Mouse (Mus musculus) kidney, embryonic 15.5 days (tissue): ENCODE data around the gene Kdm5a. TPM values are rescaled to one million over a fixed set of nuclear protein-coding genes. Genes with fewer than 3 reads are reported as not detected.
A peak's percentile ranks its signal among the peaks of the same experiment; 100 is the strongest.

Experiments
- ATAC-seq: fragments of 200-750 bp; cut with Nextera tagmentation; replicated peaks from 2 replicates; pipeline ENCODE4 v1.8.0; 2017; ENCODE audit warnings: moderate TSS enrichment; ENCODE audit not compliant: low FRiP score
- H3K27ac ChIP-seq: fragments of 300-500 bp; sonication (generic); 2 replicates; pipeline ENCODE4 v1.5.1; 2015; ENCODE audit warnings: mild to moderate bottlenecking, inconsistent platforms
- H3K27me3 ChIP-seq: fragments of 300-500 bp; sonication (generic); 2 replicates; pipeline ENCODE4 v1.6.1; 2015; ENCODE audit warnings: inconsistent platforms
- H3K36me3 ChIP-seq: fragments of 300-500 bp; sonication (generic); 2 replicates; pipeline ENCODE4 v1.6.1; 2015; ENCODE audit warnings: inconsistent platforms
- H3K4me1 ChIP-seq: fragments of 300-500 bp; sonication (generic); 2 replicates; pipeline ENCODE4 v1.6.1; 2015; ENCODE audit warnings: inconsistent platforms
- H3K4me2 ChIP-seq: fragments of 300-500 bp; sonication (generic); 2 replicates; pipeline ENCODE4 v1.6.1; 2015; ENCODE audit warnings: moderate library complexity, mild to moderate bottlenecking, inconsistent platforms
- H3K4me3 ChIP-seq: fragments of 300-500 bp; sonication (generic); replicated peaks from 2 replicates; pipeline ENCODE4 v1.5.1; 2015; ENCODE audit warnings: mild to moderate bottlenecking, inconsistent platforms
- H3K9ac ChIP-seq: fragments of 300-500 bp; sonication (generic); 2 replicates; pipeline ENCODE4 v1.6.1; 2015; ENCODE audit warnings: mild to moderate bottlenecking, inconsistent platforms
- H3K9me3 ChIP-seq: fragments of 300-500 bp; sonication (generic); replicated peaks from 2 replicates; pipeline ENCODE4 v1.6.1; 2016; ENCODE audit warnings: inconsistent platforms
- WGBS: fragments of 180-500 bp; shearing (Covaris S2); methylation state at CpG from one replicate; pipeline ENCODE4 v1.1.7; 2015; ENCODE audit warnings: mixed read lengths; 5-methylcytosine and 5-hydroxymethylcytosine counted together
- polyA plus RNA-seq: library from polyadenylated mRNA; unstranded; fragments of >200 nt; fragmentation: Nextera tagmentation; extraction: Ambion mirVana; gene quantifications from 2 replicates; pipeline ENCODE4 v1.2.1, GENCODE M21; 2015

Gene Kdm5a
- polyA plus RNA-seq, 1 experiment from 2014 or later = 50.3 TPM

- peaks cover 1% of the 10 kb centered on the region; the same call in 1 of the 2 replicates for H3K36me3 ChIP-seq
- no peak overlapping the region for H3K4me3 ChIP-seq
- no peaks in the 10 kb centered on the region for H3K27me3 ChIP-seq
- ATAC-seq = no peak
- no peak overlapping the region for H3K9ac ChIP-seq
- no peak overlapping the region for H3K4me2 ChIP-seq
- no peaks in the 10 kb centered on the region for H3K4me1 ChIP-seq
- no peak overlapping the region for H3K27ac ChIP-seq
- 90% methylated on average over 3 of the region's 3 CpGs for WGBS
- no peaks in the 10 kb centered on the region for H3K9me3 ChIP-seq
Observed at GRCm38 (mm10) chr6:120450208-120450607, 86.3 kb downstream of the Kdm5a start.

- Histone ChIP-seq H3K4me2 (no peak overlapping the region), H3K9me3 (no peaks in the 10 kb centered on the region), H3K27me3 (no peaks in the 10 kb centered on the region), H3K27ac (no peak overlapping the region), H3K4me1 (no peaks in the 10 kb centered on the region), H3K9ac (no peak overlapping the region), H3K4me3 (no peak overlapping the region), H3K36me3 (no peaks in the 10 kb centered on the region)
- ATAC-seq = no peak
- WGBS = 82% methylated on average over 11 of the region's 11 CpGs
Observed at GRCm38 (mm10) chr6:120452384-120453102, 88.6 kb downstream of the Kdm5a start.

- no peak for ATAC-seq
- 75% methylated on average over 5 of the region's 5 CpGs for WGBS
- H3K9ac ChIP-seq = no peak overlapping the region
Observed at GRCm38 (mm10) chr6:120453103-120453445, 89.2 kb downstream of the Kdm5a start.

GRCm38 (mm10) chr6:120453556-120453955 is 89.6 kb downstream of the Kdm5a start:
- Histone ChIP-seq H3K4me2 (no peak overlapping the region), H3K27ac (no peak overlapping the region), H3K27me3 (no peaks in the 10 kb centered on the region), H3K9ac (no peak overlapping the region), H3K4me3 (no peak overlapping the region), H3K36me3 (no peaks in the 10 kb centered on the region), H3K4me1 (no peaks in the 10 kb centered on the region), H3K9me3 (no peaks in the 10 kb centered on the region)
- ATAC-seq = no peak
- 87% methylated on average over 3 of the region's 3 CpGs for WGBS

More at GRCm38 (mm10) chr6:120453103-120453445, 89.2 kb downstream of the Kdm5a start:
- Histone ChIP-seq H3K27me3 (no peaks in the 10 kb centered on the region), H3K4me3 (no peak overlapping the region), H3K9me3 (no peaks in the 10 kb centered on the region), H3K4me2 (no peak overlapping the region), H3K4me1 (no peaks in the 10 kb centered on the region), H3K36me3 (no peaks in the 10 kb centered on the region), H3K27ac (no peak overlapping the region)

- no peak overlapping the region for H3K4me3 ChIP-seq
- H3K9ac ChIP-seq = no peak overlapping the region
- no peak for ATAC-seq
- no peak overlapping the region for H3K4me2 ChIP-seq
- no peaks in the 10 kb centered on the region for H3K27me3 ChIP-seq
- H3K4me1 ChIP-seq = no peaks in the 10 kb centered on the region
- no peaks in the 10 kb centered on the region for H3K9me3 ChIP-seq
- no peak overlapping the region for H3K27ac ChIP-seq
- H3K36me3 ChIP-seq = no peaks in the 10 kb centered on the region
- 59% methylated on average over 11 of the region's 11 CpGs for WGBS
Observed at GRCm38 (mm10) chr6:120454627-120455077, 90.7 kb downstream of the Kdm5a start.

DNA sequence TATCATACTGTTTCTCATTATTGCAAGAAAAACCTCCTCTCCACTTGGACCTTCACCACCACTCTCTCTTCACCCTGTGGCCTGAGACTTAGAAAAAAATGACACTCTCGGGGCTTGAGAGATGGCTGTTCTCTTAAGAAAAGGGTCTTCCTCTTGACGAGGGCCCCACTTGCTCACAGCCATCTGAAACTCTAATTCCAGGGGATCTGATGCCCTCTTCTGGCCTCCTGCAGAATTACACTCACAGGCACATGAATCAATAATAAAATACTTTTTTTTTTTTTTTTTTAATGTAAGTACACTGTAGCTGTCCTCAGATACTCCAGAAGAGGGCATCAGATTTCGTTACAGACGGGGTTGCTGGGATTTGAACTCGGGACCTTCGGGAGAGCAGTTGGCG is 93.2 kb downstream of the Kdm5a start:
- no peaks in the 10 kb centered on the region for H3K9me3 ChIP-seq
- ATAC-seq = no peak
- no peak overlapping the region for H3K4me3 ChIP-seq
- peaks cover 16% of the 10 kb centered on the region for H3K27me3 ChIP-seq
- H3K9ac ChIP-seq = no peak overlapping the region
- no peak overlapping the region for H3K27ac ChIP-seq
- H3K4me2 ChIP-seq = no peak overlapping the region
- WGBS = 70% methylated on average over 7 of the region's 7 CpGs
- no peaks in the 10 kb centered on the region for H3K4me1 ChIP-seq
- no peaks in the 10 kb centered on the region for H3K36me3 ChIP-seq

- Histone ChIP-seq H3K9ac (no peak overlapping the region), H3K36me3 (no peaks in the 10 kb centered on the region), H3K4me2 (no peak overlapping the region), H3K27ac (no peak overlapping the region), H3K4me3 (no peak overlapping the region), H3K27me3 (peaks cover 23% of the 10 kb centered on the region), H3K4me1 (peaks cover under 1% of the 10 kb centered on the region; the same call in 1 of the 2 replicates), H3K9me3 (no peaks in the 10 kb centered on the region)
- WGBS = 93% methylated on average over 5 of the region's 5 CpGs
- ATAC-seq = no peak
Observed at GRCm38 (mm10) chr6:120457751-120458150, 93.8 kb downstream of the Kdm5a start.

- 74% methylated on average over 15 of the region's 15 CpGs for WGBS
- no peaks in the 10 kb centered on the region for H3K36me3 ChIP-seq
- peaks cover 51% of the 10 kb centered on the region for H3K27me3 ChIP-seq
- no peaks in the 10 kb centered on the region for H3K9me3 ChIP-seq
- peaks cover 21% of the 10 kb centered on the region for H3K4me1 ChIP-seq
- no peak overlapping the region for H3K4me2 ChIP-seq
- H3K27ac ChIP-seq = no peak overlapping the region
- no peak for ATAC-seq
- no peak overlapping the region for H3K4me3 ChIP-seq
- H3K9ac ChIP-seq = no peak overlapping the region
Observed at GRCm38 (mm10) chr6:120461217-120461616, 97.3 kb downstream of the Kdm5a start.

DNA sequence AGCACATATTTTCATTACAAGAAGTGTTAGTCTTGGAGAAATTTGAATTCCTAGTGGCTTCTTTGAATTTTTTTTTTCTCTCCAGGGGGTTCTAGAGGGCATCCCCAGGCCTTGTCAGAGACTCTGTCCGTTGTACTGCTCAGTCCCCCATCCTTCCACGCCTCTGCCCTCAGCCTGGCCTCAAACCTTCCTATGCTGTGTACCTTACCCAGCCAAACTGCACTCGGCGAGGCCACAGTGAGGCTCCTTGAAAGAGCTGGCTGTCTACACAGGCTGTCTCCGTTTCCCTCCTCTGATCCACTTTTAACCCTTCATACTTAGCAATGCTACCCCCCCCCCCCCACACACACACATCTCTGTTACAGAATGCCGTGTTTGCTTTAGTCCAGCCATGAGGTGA is 98.3 kb downstream of the Kdm5a start:
- Histone ChIP-seq H3K27ac (no peak overlapping the region), H3K4me2 (no peak overlapping the region), H3K9ac (no peak overlapping the region), H3K36me3 (no peaks in the 10 kb centered on the region), H3K27me3 (peaks cover 51% of the 10 kb centered on the region), H3K4me3 (no peak overlapping the region), H3K4me1 (peaks cover 21% of the 10 kb centered on the region), H3K9me3 (no peaks in the 10 kb centered on the region)
- WGBS = 55% methylated on average over 6 of the region's 6 CpGs
- no peak for ATAC-seq

GRCm38 (mm10) chr6:120463086-120463871 is 99.4 kb downstream of the Kdm5a start, which contains the start of gene Il17ra:
Gene Il17ra (plus strand): TSS chr6:120463247.
- Histone ChIP-seq H3K9ac (peak within 1 kb of the TSS; percentile 50), H3K4me2 (peak within 1 kb of the TSS; percentile 83), H3K4me1 (peaks cover 21% of the 10 kb centered on the region), H3K36me3 (no peaks in the 10 kb centered on the region), H3K27me3 (peaks cover 51% of the 10 kb centered on the region), H3K9me3 (no peaks in the 10 kb centered on the region), H3K27ac (no peak within 1 kb of the TSS), H3K4me3 (peak within 1 kb of the TSS; percentile 66)
- ATAC-seq = peak; percentile 93
- WGBS = under 1% methylated on average over 89 of the region's 90 CpGs

DNA sequence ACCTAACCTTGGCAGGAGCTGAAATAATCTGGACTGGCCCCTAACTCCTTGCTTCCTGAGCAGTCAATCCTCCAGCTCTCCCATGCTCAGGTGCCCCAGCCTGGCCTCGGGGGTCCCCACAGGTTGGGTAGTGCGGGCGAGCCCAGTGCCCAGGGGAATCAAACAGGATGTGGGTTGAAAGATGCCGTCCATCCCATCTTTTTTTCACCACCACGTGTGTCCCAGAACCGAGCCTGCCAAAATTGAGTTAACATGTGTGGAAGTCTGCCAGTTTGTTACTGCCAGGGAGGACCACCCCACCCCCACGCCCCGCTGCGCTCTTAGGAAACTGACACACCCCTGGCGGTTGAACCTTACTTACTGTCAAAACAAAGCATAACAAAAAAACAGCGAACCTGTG is 100.0 kb downstream of the Kdm5a start:
- WGBS = 6% methylated on average over 11 of the region's 11 CpGs
- H3K9ac ChIP-seq = peak overlapping the region; percentile 50; the same call in 1 of the 2 replicates
- H3K9me3 ChIP-seq = no peaks in the 10 kb centered on the region
- no peak for ATAC-seq
- H3K27me3 ChIP-seq = peaks cover 51% of the 10 kb centered on the region
- H3K4me1 ChIP-seq = peaks cover 21% of the 10 kb centered on the region
- no peaks in the 10 kb centered on the region for H3K36me3 ChIP-seq
- peak overlapping the region; percentile 66 for H3K4me3 ChIP-seq
- H3K27ac ChIP-seq = no peak overlapping the region
- H3K4me2 ChIP-seq = peak overlapping the region; percentile 83

DNA sequence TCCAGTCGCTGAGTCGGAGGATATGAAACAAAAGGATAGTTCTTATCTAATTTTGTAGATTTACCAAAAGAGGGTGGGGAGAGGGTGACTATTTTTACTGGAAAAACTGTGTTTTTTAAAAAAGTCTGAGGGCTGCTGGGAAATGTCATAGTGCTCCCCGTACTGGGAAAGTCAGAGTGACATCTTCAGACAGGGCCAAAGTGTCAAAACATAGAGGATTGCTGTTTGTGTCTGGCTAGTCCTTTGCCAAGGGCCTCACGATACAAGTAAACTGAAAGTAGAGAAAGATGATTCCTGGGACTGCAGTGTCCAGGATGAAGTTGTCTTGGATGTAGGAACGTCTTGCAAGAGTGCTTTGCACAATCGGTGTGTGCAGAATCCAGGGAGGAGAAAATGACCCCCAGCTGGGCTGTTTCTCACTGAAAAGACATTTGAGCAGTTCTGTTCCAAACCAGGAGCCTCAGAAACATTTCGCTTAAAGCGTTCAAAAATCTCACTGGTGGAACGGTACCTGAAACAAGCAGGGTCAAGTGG is 100.5 kb downstream of the Kdm5a start:
- H3K36me3 ChIP-seq = no peaks in the 10 kb centered on the region
- H3K9ac ChIP-seq = no peak overlapping the region
- peaks cover 51% of the 10 kb centered on the region for H3K27me3 ChIP-seq
- WGBS = 49% methylated on average over 9 of the region's 9 CpGs
- no peaks in the 10 kb centered on the region for H3K9me3 ChIP-seq
- H3K27ac ChIP-seq = no peak overlapping the region
- peak overlapping the region; percentile 66 for H3K4me3 ChIP-seq
- no peak for ATAC-seq
- H3K4me1 ChIP-seq = peaks cover 21% of the 10 kb centered on the region
- H3K4me2 ChIP-seq = peak overlapping the region; percentile 83
